Mouse (Mus musculus) lung, postnatal 0 days (tissue): ENCODE measurements around the gene Dnm3. TPM values are rescaled to one million over a fixed set of nuclear protein-coding genes. Genes with fewer than 3 reads are reported as not detected.

Experiments used
- ATAC-seq: fragments of 200-750 bp; cut with Nextera tagmentation; 2 replicates; pipeline ENCODE4 v1.8.0; 2017; ENCODE audit warnings: moderate library complexity
- DNase-seq: peaks from one replicate; pipeline ENCODE4 v3.0.0-alpha.2; 2016; ENCODE audit warnings: low spot score
- H3K27ac ChIP-seq: fragments of 300-500 bp; sonication (generic); 2 replicates; pipeline ENCODE4 v1.5.1; 2014; ENCODE audit warnings: antibody characterized with exemption, mild to moderate bottlenecking, low read length, mixed read lengths
- H3K27me3 ChIP-seq: fragments of 300-500 bp; sonication (generic); replicated peaks from 2 replicates; pipeline ENCODE4 v1.6.1; 2014; ENCODE audit warnings: low read length, mixed read lengths; ENCODE audit not compliant: insufficient read depth
- H3K36me3 ChIP-seq: fragments of 300-500 bp; sonication (generic); 2 replicates; pipeline ENCODE4 v1.6.1; 2014; ENCODE audit warnings: low read length, mixed read lengths; ENCODE audit not compliant: insufficient read depth
- H3K4me1 ChIP-seq: fragments of 300-500 bp; sonication (generic); 2 replicates; pipeline ENCODE4 v1.6.1; 2014; ENCODE audit warnings: antibody characterized with exemption, low read depth, low read length, mixed read lengths; ENCODE audit not compliant: insufficient read depth
- H3K4me2 ChIP-seq: fragments of 300-500 bp; sonication (generic); replicated peaks from 2 replicates; pipeline ENCODE4 v1.6.1; 2014; ENCODE audit warnings: low read depth, mild to moderate bottlenecking, low read length, moderate library complexity, mixed read lengths
- H3K4me3 ChIP-seq: fragments of 300-500 bp; sonication (generic); 2 replicates; pipeline ENCODE4 v1.5.1; 2014; ENCODE audit warnings: low read depth, low read length
- H3K9ac ChIP-seq: fragments of 300-500 bp; sonication (generic); replicated peaks from 2 replicates; pipeline ENCODE4 v1.6.1; 2014; ENCODE audit warnings: low read depth, mild to moderate bottlenecking
- H3K9me3 ChIP-seq: fragments of 300-500 bp; sonication (generic); 2 replicates; pipeline ENCODE4 v1.6.1; 2016; ENCODE audit warnings: low read length, mixed read lengths
- CTCF ChIP-seq: IDR thresholded peaks from 2 replicates; pipeline ENCODE4 v1.5.1; 2016; ENCODE audit warnings: antibody characterized with exemption, mild to moderate bottlenecking
- EP300 ChIP-seq: IDR thresholded peaks from 2 replicates; pipeline ENCODE4 v1.6.1; 2016; ENCODE audit warnings: antibody characterized with exemption, mild to moderate bottlenecking, control low read depth
- WGBS: fragments of 180-500 bp; shearing (Covaris S2); extraction: QIAGEN DNeasy Blood & Tissue Kit; methylation state at CpG from one replicate; pipeline ENCODE4 v1.1.7; 2014; 5-methylcytosine and 5-hydroxymethylcytosine counted together
- polyA plus RNA-seq: library from polyadenylated mRNA; unstranded; fragments of >200 nt; fragmentation: Nextera tagmentation; extraction: Ambion mirVana; gene quantifications from 2 replicates; pipeline ENCODE4 v1.2.1, GENCODE M21; 2015

Dnm3 gene
- polyA plus RNA-seq, 1 experiment from 2014 or later = 3.4 TPM

DNA sequence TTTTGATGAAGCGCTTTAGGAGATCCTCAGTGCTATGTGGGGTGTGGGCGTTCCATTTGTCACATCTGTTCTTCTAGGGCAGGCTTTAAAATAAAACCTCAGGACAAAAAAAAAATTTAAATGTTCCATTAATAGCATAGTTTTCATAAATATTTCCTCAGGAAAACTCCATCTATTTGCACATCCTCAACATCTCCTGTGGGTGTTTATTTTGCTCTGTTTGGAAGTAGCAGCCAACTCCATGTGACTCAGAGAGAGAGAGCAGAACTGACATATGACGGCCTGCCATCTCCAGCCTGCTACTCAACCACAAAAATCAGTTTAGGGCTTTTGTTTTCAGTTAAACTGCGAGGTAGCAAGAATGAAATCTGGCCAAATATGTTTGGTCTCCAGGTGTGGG, 28.7 kb upstream of the Dnm3 start:
- no peak for ATAC-seq
- H3K4me2 ChIP-seq = no peak overlapping the region
- no peak overlapping the region for H3K27ac ChIP-seq
- no peaks in the 10 kb centered on the region for H3K36me3 ChIP-seq
- H3K4me3 ChIP-seq = no peak overlapping the region
- H3K27me3 ChIP-seq = no peaks in the 10 kb centered on the region
- peak; percentile 30 for DNase-seq
- no peaks in the 10 kb centered on the region for H3K4me1 ChIP-seq
- no peak overlapping the region for H3K9ac ChIP-seq
- WGBS = 58% methylated on average over 4 of the region's 4 CpGs
- TF ChIP-seq EP300 = no peak
- TF ChIP-seq CTCF = no peak
- no peaks in the 10 kb centered on the region for H3K9me3 ChIP-seq

GRCm38 (mm10) chr1:162505649-162506048, 27.8 kb upstream of the Dnm3 start:
- 80% methylated on average over 6 of the region's 6 CpGs for WGBS
- no peak overlapping the region for H3K27ac ChIP-seq

DNA sequence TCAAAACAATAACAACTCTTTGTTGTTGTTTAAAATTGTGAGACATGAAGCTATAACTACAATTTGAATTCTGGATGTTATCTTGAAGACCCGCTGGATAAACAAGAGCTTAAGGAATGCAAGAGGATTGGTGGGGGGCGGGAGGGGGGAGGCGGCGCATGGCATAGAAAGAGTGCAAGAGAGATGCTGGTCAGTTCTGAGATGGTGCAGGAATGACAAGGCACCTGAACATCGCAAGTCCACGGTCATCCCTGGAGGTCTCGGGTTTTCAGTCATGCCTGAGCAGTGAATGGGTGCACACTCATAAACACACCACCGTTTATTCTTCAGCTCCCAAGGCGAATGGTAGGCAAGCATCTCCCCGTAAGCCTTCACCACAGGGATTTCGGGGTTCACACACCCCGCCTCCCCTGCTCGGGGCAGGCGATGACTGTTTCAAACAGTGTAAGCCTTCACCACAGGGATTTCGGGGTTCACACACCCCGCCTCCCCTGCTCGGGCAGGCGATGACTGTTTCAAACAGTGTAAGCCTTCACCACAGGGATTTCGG, 1.2 kb downstream of the Dnm3 start:
- no peaks in the 10 kb centered on the region for H3K4me1 ChIP-seq
- no peak overlapping the region for H3K9ac ChIP-seq

More at GRCm38 (mm10) chr1:162505649-162506048, 27.8 kb upstream of the Dnm3 start:
- H3K4me1 ChIP-seq = no peaks in the 10 kb centered on the region
- H3K36me3 ChIP-seq = no peaks in the 10 kb centered on the region
- H3K4me3 ChIP-seq = no peak overlapping the region
- no peak for DNase-seq
- H3K27me3 ChIP-seq = no peaks in the 10 kb centered on the region
- no peak for ATAC-seq
- no peaks in the 10 kb centered on the region for H3K9me3 ChIP-seq
- H3K9ac ChIP-seq = no peak overlapping the region
- H3K4me2 ChIP-seq = no peak overlapping the region
- no peak for TF ChIP-seq EP300
- no peak for TF ChIP-seq CTCF

DNA sequence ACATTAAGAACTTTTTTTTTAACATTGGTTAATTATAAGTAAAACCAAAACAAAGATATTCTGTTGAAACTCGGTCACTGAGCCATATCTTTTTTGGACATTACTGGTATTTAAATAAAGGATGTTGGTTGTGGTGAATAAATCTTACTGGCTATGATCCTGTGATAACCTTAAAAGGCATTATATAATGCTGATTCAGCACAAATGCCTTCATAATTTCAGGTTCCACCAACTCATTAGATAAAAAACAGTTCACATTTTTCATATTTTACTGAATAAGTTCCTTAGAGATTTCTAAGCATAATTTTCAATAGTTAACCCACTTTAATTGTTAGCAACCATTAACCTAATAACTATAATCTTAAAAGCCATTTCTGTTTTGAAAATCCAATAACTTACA, 4.9 kb downstream of the Dnm3 start:
- no peaks in the 10 kb centered on the region for H3K9me3 ChIP-seq

More for the DNA sequence above, 1.2 kb downstream of the Dnm3 start:
- H3K4me3 ChIP-seq = peak overlapping the region; percentile 56
- H3K9me3 ChIP-seq = no peaks in the 10 kb centered on the region
- H3K27me3 ChIP-seq = no peaks in the 10 kb centered on the region
- 1% methylated on average over 17 of the region's 19 CpGs for WGBS
- TF ChIP-seq EP300 = no peak
- TF ChIP-seq CTCF = no peak
- peak overlapping the region; percentile 97 for H3K4me2 ChIP-seq
- no peak for DNase-seq
- H3K36me3 ChIP-seq = no peaks in the 10 kb centered on the region
- no peak overlapping the region for H3K27ac ChIP-seq
- no peak for ATAC-seq

DNA sequence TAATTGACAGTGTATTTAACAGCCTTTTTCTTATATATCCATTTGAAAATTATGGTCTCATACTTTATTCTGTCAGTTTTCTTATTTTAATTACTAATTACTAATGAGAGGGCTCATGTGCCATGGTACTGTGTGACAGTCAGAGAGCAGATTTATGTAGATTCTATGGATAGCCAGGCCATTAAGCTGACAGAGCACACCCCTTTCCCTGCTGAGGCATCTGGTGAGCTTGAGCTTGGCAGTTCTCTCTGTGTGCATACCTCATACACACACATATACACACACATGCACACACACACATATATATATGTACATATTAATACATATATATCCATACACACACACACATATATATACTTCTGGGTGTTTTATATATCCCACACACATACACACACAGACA, 6.7 kb downstream of the Dnm3 start:
- TF ChIP-seq EP300 (no peak), CTCF (no peak)
- Histone ChIP-seq H3K27me3 (no peaks in the 10 kb centered on the region), H3K4me3 (no peak overlapping the region), H3K4me2 (no peak overlapping the region), H3K4me1 (no peaks in the 10 kb centered on the region), H3K27ac (no peak overlapping the region), H3K36me3 (no peaks in the 10 kb centered on the region), H3K9me3 (no peaks in the 10 kb centered on the region), H3K9ac (no peak overlapping the region)
- DNase-seq = no peak
- ATAC-seq = no peak

More for the DNA sequence above, 4.9 kb downstream of the Dnm3 start:
- no peaks in the 10 kb centered on the region for H3K4me1 ChIP-seq
- DNase-seq (no peak), ATAC-seq (no peak)
- H3K27me3 ChIP-seq = no peaks in the 10 kb centered on the region
- no peak overlapping the region for H3K4me3 ChIP-seq
- H3K27ac ChIP-seq = no peak overlapping the region
- H3K36me3 ChIP-seq = no peaks in the 10 kb centered on the region
- 76% methylated on average over 1 of the region's 1 CpGs for WGBS
- no peak overlapping the region for H3K4me2 ChIP-seq
- no peak for TF ChIP-seq CTCF
- no peak for TF ChIP-seq EP300
- H3K9ac ChIP-seq = no peak overlapping the region

DNA sequence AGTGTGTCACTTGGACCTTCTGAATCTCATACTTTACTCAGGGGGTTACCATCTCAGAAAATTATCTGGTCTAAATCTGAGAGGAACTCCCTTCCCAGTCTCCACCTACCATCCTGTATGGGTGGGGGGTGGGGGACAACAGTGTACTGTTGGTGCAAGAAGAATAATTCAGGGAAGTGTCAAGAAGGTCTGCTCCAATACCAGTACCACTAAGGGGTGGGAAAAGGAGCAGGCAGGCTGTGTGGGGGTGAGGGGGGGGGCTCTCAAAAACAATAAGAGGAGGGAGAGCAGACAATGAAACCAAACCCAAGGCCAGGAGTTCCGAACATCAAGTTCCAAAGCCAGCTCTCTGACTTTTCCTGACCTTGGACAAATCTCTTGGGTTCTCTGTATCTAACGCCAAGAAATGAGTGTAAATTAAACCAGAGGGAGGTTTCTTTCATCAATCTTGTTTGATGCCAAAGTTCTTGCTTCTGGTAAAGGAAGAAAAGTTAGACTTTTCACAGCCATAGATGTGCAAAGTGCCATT, 8.0 kb downstream of the Dnm3 start:
- whole genome bisulfite sequencing = 49% methylated on average over 2 of the region's 2 CpGs
- no peak overlapping the region for H3K9ac ChIP-seq
- H3K4me3 ChIP-seq = no peak overlapping the region
- no peaks in the 10 kb centered on the region for H3K9me3 ChIP-seq
- H3K27ac ChIP-seq = no peak overlapping the region
- H3K36me3 ChIP-seq = no peaks in the 10 kb centered on the region
- no peaks in the 10 kb centered on the region for H3K4me1 ChIP-seq
- no peak for TF ChIP-seq CTCF
- no peak for TF ChIP-seq EP300
- ATAC-seq (no peak), DNase-seq (no peak)
- H3K27me3 ChIP-seq = no peaks in the 10 kb centered on the region
- H3K4me2 ChIP-seq = no peak overlapping the region
